Mouse (Mus musculus) midbrain, postnatal 0 days (tissue): ENCODE results near the gene Hist1h4d. TPM values are rescaled to one million over a fixed set of nuclear protein-coding genes. Genes with fewer than 3 reads are reported as not detected.
"Not testable (repeated sequence)": the region's sequence is repeated elsewhere in the genome, so short reads cannot be mapped to it uniquely, and the experiment has no call there.

Experiments used
- ATAC-seq: fragments of 200-750 bp; cut with Nextera tagmentation; 2 replicates; pipeline ENCODE4 v1.8.0; 2017; ENCODE audit warnings: moderate number of reproducible peaks, mild to moderate bottlenecking, moderate TSS enrichment, moderate library complexity; ENCODE audit not compliant: low FRiP score
- DNase-seq: peaks from one replicate; pipeline ENCODE4 v3.0.0-alpha.2; 2015; ENCODE audit warnings: low spot score
- H3K27ac ChIP-seq: fragments of 300-500 bp; sonication (generic); 2 replicates; pipeline ENCODE4 v1.5.1; 2014; ENCODE audit warnings: low read depth, mild to moderate bottlenecking, low read length, mixed read lengths
- H3K27me3 ChIP-seq: fragments of 300-500 bp; sonication (generic); 2 replicates; pipeline ENCODE4 v1.6.1; 2014; ENCODE audit warnings: low read length, control low read depth, mixed read lengths; ENCODE audit not compliant: insufficient read depth
- H3K36me3 ChIP-seq: fragments of 300-500 bp; sonication (generic); 2 replicates; pipeline ENCODE4 v1.6.1; 2014; ENCODE audit warnings: low read length, control low read depth, mixed read lengths; ENCODE audit not compliant: insufficient read depth
- H3K4me1 ChIP-seq: fragments of 300-500 bp; sonication (generic); 2 replicates; pipeline ENCODE4 v1.6.1; 2014; ENCODE audit warnings: mild to moderate bottlenecking, control low read depth, antibody characterized with exemption, low read length, mixed read lengths; ENCODE audit not compliant: insufficient read depth
- H3K4me2 ChIP-seq: fragments of 300-500 bp; sonication (generic); 2 replicates; pipeline ENCODE4 v1.6.1; 2014; ENCODE audit warnings: low read depth, mild to moderate bottlenecking, low read length, mixed read lengths; ENCODE audit not compliant: poor library complexity, severe bottlenecking
- H3K4me3 ChIP-seq: fragments of 300-500 bp; sonication (generic); 2 replicates; pipeline ENCODE4 v1.5.1; 2014; ENCODE audit warnings: low read depth, mild to moderate bottlenecking, low read length, moderate library complexity
- H3K9ac ChIP-seq: fragments of 300-500 bp; sonication (generic); replicated peaks from 2 replicates; pipeline ENCODE4 v1.6.1; 2014; ENCODE audit warnings: mild to moderate bottlenecking, low read length, moderate library complexity, mixed read lengths; ENCODE audit not compliant: poor library complexity, severe bottlenecking
- H3K9me3 ChIP-seq: fragments of 300-500 bp; sonication (generic); 2 replicates; pipeline ENCODE4 v1.6.1; 2016; ENCODE audit warnings: low read length, control low read depth
- CTCF ChIP-seq: IDR thresholded peaks from 2 replicates; pipeline ENCODE4 v1.5.1; 2016; ENCODE audit warnings: antibody characterized with exemption, mild to moderate bottlenecking
- WGBS: fragments of 180-500 bp; shearing (Covaris S2); extraction: QIAGEN DNeasy Blood & Tissue Kit; methylation state at CpG from one replicate; pipeline ENCODE4 v1.1.7; 2014; 5-methylcytosine and 5-hydroxymethylcytosine counted together
- microRNA-seq: library from miRNA; unstranded; fragments of <30 nt; microRNA quantifications from one replicate; pipeline ENCODE4, GENCODE M21; 2016; ENCODE audit warnings: borderline number of aligned reads
- polyA plus RNA-seq: library from polyadenylated mRNA; unstranded; fragments of >200 nt; fragmentation: Nextera tagmentation; extraction: Ambion mirVana; gene quantifications from 2 replicates; pipeline ENCODE4 v1.2.1, GENCODE M21; 2015
- total RNA-seq: library from RNA; depleted of rRNA; stranded (reverse); fragments of >200 nt; gene quantifications from 2 replicates; pipeline ENCODE4 v1.2.3, GENCODE M21; 2014; rRNA removed

Gene Hist1h4d
- total and polyA plus RNA-seq, 2 experiments from 2014 or later, result 18.0 to 1,141 TPM

- H3K36me3 ChIP-seq, result no peaks in the 10 kb centered on the region
- TF ChIP-seq CTCF, result no peak
- H3K9me3 ChIP-seq, result no peaks in the 10 kb centered on the region
- H3K4me3 ChIP-seq, result peak overlapping the region; percentile 52
- peak overlapping the region; percentile 90 for H3K27ac ChIP-seq
- H3K4me2 ChIP-seq, result peak overlapping the region; percentile 81
- no peaks in the 10 kb centered on the region for H3K4me1 ChIP-seq
- H3K27me3 ChIP-seq, result no peaks in the 10 kb centered on the region
- peak; percentile 87 for ATAC-seq
- under 1% methylated on average over 18 of the region's 18 CpGs for WGBS
- peak; percentile 87 for DNase-seq
- peak overlapping the region; percentile 58 for H3K9ac ChIP-seq
Observed at GRCm38 (mm10) chr13:23621532-23622174, 40.3 kb downstream of the Hist1h4d start.

- ATAC-seq, result peak; percentile 92
- DNase-seq, result peak; percentile 91
- under 1% methylated on average over 48 of the region's 53 CpGs for WGBS
- H3K9ac ChIP-seq, result peak within 1 kb of the TSS; percentile 58
- not testable (repeated sequence) for H3K9me3 ChIP-seq, H3K36me3 ChIP-seq, H3K4me1 ChIP-seq, H3K27me3 ChIP-seq
- peak within 1 kb of the TSS; percentile 90 for H3K27ac ChIP-seq
- peak within 1 kb of the TSS; percentile 52 for H3K4me3 ChIP-seq
- H3K4me2 ChIP-seq, result peak within 1 kb of the TSS; percentile 81
Observed at GRCm38 (mm10) chr13:23622175-23622671, 40.8 kb downstream of the Hist1h4d start, which contains the start of gene Hist1h1e. Gene Hist1h1e, minus strand, starts transcription at chr13:23622558.

GRCm38 (mm10) chr13:23622861-23623450, 41.6 kb downstream of the Hist1h4d start:
- DNase-seq (peak; percentile 12), ATAC-seq (no peak)
- 28% methylated on average over 7 of the region's 7 CpGs for WGBS
- peak overlapping the region; percentile 81 for H3K4me2 ChIP-seq
- peak overlapping the region; percentile 62; the same call in 1 of the 2 replicates for H3K27ac ChIP-seq
- TF ChIP-seq CTCF, result no peak
- H3K36me3 ChIP-seq, result no peaks in the 10 kb centered on the region
- H3K4me3 ChIP-seq, result peak overlapping the region; percentile 52
- no peaks in the 10 kb centered on the region for H3K27me3 ChIP-seq
- H3K9me3 ChIP-seq, result no peaks in the 10 kb centered on the region
- H3K9ac ChIP-seq, result peak overlapping the region; percentile 58
- no peaks in the 10 kb centered on the region for H3K4me1 ChIP-seq

- Histone ChIP-seq H3K36me3 (no peaks in the 10 kb centered on the region), H3K4me2 (no peak overlapping the region), H3K27me3 (no peaks in the 10 kb centered on the region), H3K9ac (no peak overlapping the region), H3K9me3 (no peaks in the 10 kb centered on the region), H3K4me1 (no peaks in the 10 kb centered on the region), H3K27ac (no peak overlapping the region), H3K4me3 (no peak overlapping the region)
- WGBS, result 36% methylated on average over 1 of the region's 1 CpGs
- ATAC-seq (no peak), DNase-seq (peak; percentile 27)
- TF ChIP-seq CTCF, result peak; percentile 60
Observed at GRCm38 (mm10) chr13:23630653-23631052, 49.3 kb downstream of the Hist1h4d start.

Small RNAs within 50 kb of the gene (microRNA-seq; reads per million reads assigned to microRNA genes)
- gene Gm44297 (not detected), gene Gm44359 (not detected), gene Gm44394 (not detected)

Other genes with a start within 250 kb of the Hist1h4d start
Only the 30 nearest of the 35 such genes appear.
- 4.9 and 7.3 TPM in 2 replicates for gene Abt1, start 157.7 kb upstream of the Hist1h4d start, total RNA-seq
- gene Abt1, start 157.7 kb upstream of the Hist1h4d start, polyA plus RNA-seq, result 5.2 and 6.0 TPM in 2 replicates
- 0.05 TPM in 1 of 2 replicates, not detected in the other for gene Btn1a1, start 115.7 kb upstream of the Hist1h4d start, total RNA-seq
- 0.04 and 0.07 TPM in 2 replicates for gene Btn1a1, start 115.7 kb upstream of the Hist1h4d start, polyA plus RNA-seq
- gene Btn2a2, start 92.7 kb upstream of the Hist1h4d start, total RNA-seq, result 0.16 TPM in 1 of 2 replicates, not detected in the other
- not detected in 2 replicates for gene Btn2a2, start 92.7 kb upstream of the Hist1h4d start, polyA plus RNA-seq
- gene Hist1h4h, start 50.5 kb upstream of the Hist1h4d start, total RNA-seq, result 1,176 and 1,474 TPM in 2 replicates
- 3.9 and 4.0 TPM in 2 replicates for gene Hist1h4h, start 50.5 kb upstream of the Hist1h4d start, polyA plus RNA-seq
- 52.3 and 293 TPM in 2 replicates for gene Hist1h2af, start 47.7 kb upstream of the Hist1h4d start, total RNA-seq
- 0.54 and 1.5 TPM in 2 replicates for gene Hist1h2af, start 47.7 kb upstream of the Hist1h4d start, polyA plus RNA-seq
- gene Hist1h3g, start 46.2 kb upstream of the Hist1h4d start, total RNA-seq, result 99.4 and 262 TPM in 2 replicates
- not detected in 2 replicates for gene Hist1h3g, start 46.2 kb upstream of the Hist1h4d start, polyA plus RNA-seq
- 8.7 and 34.2 TPM in 2 replicates for gene Hist1h2bh, start 38.2 kb upstream of the Hist1h4d start, total RNA-seq
- gene Hist1h2bh, start 38.2 kb upstream of the Hist1h4d start, polyA plus RNA-seq, result 0.16 TPM in 1 of 2 replicates, not detected in the other
- gene Hist1h3f, start 37.5 kb upstream of the Hist1h4d start, total RNA-seq, result 154 and 239 TPM in 2 replicates
- gene Hist1h3f, start 37.5 kb upstream of the Hist1h4d start, polyA plus RNA-seq, result 0.21 and 0.23 TPM in 2 replicates
- gene Hist1h4f, start 29.9 kb upstream of the Hist1h4d start, total RNA-seq, result 684 and 753 TPM in 2 replicates
- not detected in 2 replicates for gene Hist1h4f, start 29.9 kb upstream of the Hist1h4d start, polyA plus RNA-seq
- 21.3 and 23.4 TPM in 2 replicates for gene Hist1h1d, start 28.3 kb upstream of the Hist1h4d start, total RNA-seq
- gene Hist1h1d, start 28.3 kb upstream of the Hist1h4d start, polyA plus RNA-seq, result 0.04 and 0.07 TPM in 2 replicates
- 203 and 384 TPM in 2 replicates for gene Hist1h3e, start 19.2 kb upstream of the Hist1h4d start, total RNA-seq
- gene Hist1h3e, start 19.2 kb upstream of the Hist1h4d start, polyA plus RNA-seq, result 1.2 and 1.9 TPM in 2 replicates
- 76.7 and 98.8 TPM in 2 replicates for gene Hist1h2ae, start 10.4 kb upstream of the Hist1h4d start, total RNA-seq
- 4.5 and 5.9 TPM in 2 replicates for gene Hist1h2ae, start 10.4 kb upstream of the Hist1h4d start, polyA plus RNA-seq
- gene Hist1h2bg, start 10.2 kb upstream of the Hist1h4d start, total RNA-seq, result 248 and 572 TPM in 2 replicates
- 2.8 and 4.5 TPM in 2 replicates for gene Hist1h2bg, start 10.2 kb upstream of the Hist1h4d start, polyA plus RNA-seq
- gene Hist1h2bf, start 7.4 kb upstream of the Hist1h4d start, total RNA-seq, result 194 and 327 TPM in 2 replicates
- gene Hist1h2bf, start 7.4 kb upstream of the Hist1h4d start, polyA plus RNA-seq, result 0.43 TPM in 1 of 2 replicates, not detected in the other
- gene Hist1h2ad, start 7.2 kb upstream of the Hist1h4d start, total RNA-seq, result 162 and 232 TPM in 2 replicates
- gene Hist1h2ad, start 7.2 kb upstream of the Hist1h4d start, polyA plus RNA-seq, result not detected in 2 replicates
- 49.8 and 92.5 TPM in 2 replicates for gene Hist1h3d, start 5.8 kb upstream of the Hist1h4d start, total RNA-seq
- gene Hist1h3d, start 5.8 kb upstream of the Hist1h4d start, polyA plus RNA-seq, result 0.42 and 0.55 TPM in 2 replicates
- 75.1 and 75.2 TPM in 2 replicates for gene Hist1h2be, start 39.5 kb downstream of the Hist1h4d start, total RNA-seq
- gene Hist1h2be, start 39.5 kb downstream of the Hist1h4d start, polyA plus RNA-seq, result 0.32 and 0.33 TPM in 2 replicates
- 159 and 160 TPM in 2 replicates for gene Hist1h1e, start 41.0 kb downstream of the Hist1h4d start, total RNA-seq
- 8.0 and 9.5 TPM in 2 replicates for gene Hist1h1e, start 41.0 kb downstream of the Hist1h4d start, polyA plus RNA-seq
- 16.6 and 45.8 TPM in 2 replicates for gene Hist1h2ac, start 102.3 kb downstream of the Hist1h4d start, total RNA-seq
- gene Hist1h2ac, start 102.3 kb downstream of the Hist1h4d start, polyA plus RNA-seq, result 0.21 and 0.28 TPM in 2 replicates
- gene Hist1h2bc, start 102.6 kb downstream of the Hist1h4d start, total RNA-seq, result 66.3 and 125 TPM in 2 replicates
- 23.7 and 28.6 TPM in 2 replicates for gene Hist1h2bc, start 102.6 kb downstream of the Hist1h4d start, polyA plus RNA-seq
- 0.93 TPM in 1 of 2 replicates, not detected in the other for gene Hist1h1t, start 114.2 kb downstream of the Hist1h4d start, total RNA-seq
- gene Hist1h1t, start 114.2 kb downstream of the Hist1h4d start, polyA plus RNA-seq, result not detected in 2 replicates
- gene Hist1h4c, start 116.9 kb downstream of the Hist1h4d start, total RNA-seq, result 622 and 783 TPM in 2 replicates
- 1.5 and 2.2 TPM in 2 replicates for gene Hist1h4c, start 116.9 kb downstream of the Hist1h4d start, polyA plus RNA-seq
- gene Hfe, start 129.3 kb downstream of the Hist1h4d start, total RNA-seq, result 1.8 and 2.5 TPM in 2 replicates
- 4.0 and 5.8 TPM in 2 replicates for gene Hfe, start 129.3 kb downstream of the Hist1h4d start, polyA plus RNA-seq
- gene Hist1h1c, start 157.2 kb downstream of the Hist1h4d start, total RNA-seq, result 243 and 275 TPM in 2 replicates
- gene Hist1h1c, start 157.2 kb downstream of the Hist1h4d start, polyA plus RNA-seq, result 26.1 and 26.5 TPM in 2 replicates
- 206 and 420 TPM in 2 replicates for gene Hist1h3c, start 164.0 kb downstream of the Hist1h4d start, total RNA-seq
- gene Hist1h3c, start 164.0 kb downstream of the Hist1h4d start, polyA plus RNA-seq, result not detected in 2 replicates
- gene Hist1h2bb, start 165.1 kb downstream of the Hist1h4d start, total RNA-seq, result 491 and 821 TPM in 2 replicates
- 0.61 TPM in 1 of 2 replicates, not detected in the other for gene Hist1h2bb, start 165.1 kb downstream of the Hist1h4d start, polyA plus RNA-seq
- gene Hist1h2ab, start 169.5 kb downstream of the Hist1h4d start, total RNA-seq, result 98.5 and 290 TPM in 2 replicates
- gene Hist1h2ab, start 169.5 kb downstream of the Hist1h4d start, polyA plus RNA-seq, result 2.1 and 2.4 TPM in 2 replicates
- gene Hist1h3b, start 170.7 kb downstream of the Hist1h4d start, total RNA-seq, result 124 and 290 TPM in 2 replicates
- 0.50 and 0.51 TPM in 2 replicates for gene Hist1h3b, start 170.7 kb downstream of the Hist1h4d start, polyA plus RNA-seq
- gene Hist1h4b, start 175.4 kb downstream of the Hist1h4d start, total RNA-seq, result 143 and 315 TPM in 2 replicates
- 1.6 and 2.0 TPM in 2 replicates for gene Hist1h4b, start 175.4 kb downstream of the Hist1h4d start, polyA plus RNA-seq
- gene Hist1h4a, start 179.6 kb downstream of the Hist1h4d start, total RNA-seq, result 171 and 405 TPM in 2 replicates
- not detected in 2 replicates for gene Hist1h4a, start 179.6 kb downstream of the Hist1h4d start, polyA plus RNA-seq